Comparison of ENCODE assay signal across 12 mouse cellular contexts in genomic region chr12:108118902-108119531, GRCm38 (mm10).
DNase-seq lines count a peak whose midpoint lies in the region; ATAC-seq and TF ChIP-seq lines count a peak whose summit lies in the region.
"Had no signal": no experiment of that assay in that cellular context is flagged by ENCODE, and none has a peak within 500 bp of the region (broad histone marks: within the 10 kb centered on the region; RNA-seq: fewer than 3 reads in every experiment).

No protein-coding gene starts in this region.

- ATAC-seq in hindbrain, embryonic 11.5 days (ENCODE audit: low FRiP score) = peak; percentile 72
- ATAC-seq: liver, postnatal 0 days had no signal

- TF ChIP-seq CTCF in layer of hippocampus, adult 2 months (conservative IDR thresholded peaks at IDR 0.05) = peak; percentile 14; the same call in 1 of the 2 replicates

- peaks cover 5% of the 10 kb centered on the region for H3K4me1 ChIP-seq in hindbrain, embryonic 11.5 days (replicated peaks; ENCODE audit: control insufficient read depth, insufficient read depth, low read length)

- H3K4me3 ChIP-seq in layer of hippocampus, adult 2 months = peak overlapping the region; percentile 14; the same call in 1 of the 2 replicates
- no peak overlapping the region for H3K4me3 ChIP-seq in hindbrain, embryonic 11.5 days (ENCODE audit: low read depth, low read length)
- H3K4me3 ChIP-seq: gastrocnemius, adult 2 months had no signal

- WGBS in hindbrain, embryonic 11.5 days = 32% methylated on average over 19 of the region's 19 CpGs

- H3K36me3 ChIP-seq in hindbrain, embryonic 11.5 days (ENCODE audit: control insufficient read depth, insufficient read depth, low read length) = no peaks in the 10 kb centered on the region

- no peak overlapping the region for H3K4me2 ChIP-seq in hindbrain, embryonic 11.5 days (replicated peaks; ENCODE audit: low read depth, low read length)

- DNase-seq in layer of hippocampus, adult 2 months (ENCODE audit: low spot score in 2 of 2) = no peak
- DNase-seq in layer of hippocampus, adult 9-11 months = no peak
- peak; percentile 70 for DNase-seq in hindbrain, embryonic 11.5 days (ENCODE audit: low spot score)
- DNase-seq in lung, postnatal 36 days = peak; percentile 43
- DNase-seq in retina, embryonic 14.5 days (ENCODE audit: low spot score) = peak; percentile 16
- no peak for DNase-seq in gastrocnemius, postnatal 4 days (ENCODE audit: low spot score in 2 of 2)
- DNase-seq in frontal cortex, postnatal 36 days (ENCODE audit: low spot score in 2 of 2) = no peak
- no peak for DNase-seq in frontal cortex, postnatal 25 days (ENCODE audit: low spot score in 2 of 2)
- DNase-seq: cerebellum, postnatal 25 days; gastrocnemius, adult 2 months; liver, postnatal 0 days; right cerebral cortex, adult 18-20 months had no signal

- no peaks in the 10 kb centered on the region for H3K27me3 ChIP-seq in hindbrain, embryonic 11.5 days (ENCODE audit: control insufficient read depth, insufficient read depth, low read length)

- H3K9ac ChIP-seq in hindbrain, embryonic 11.5 days (ENCODE audit: low read depth, low read length) = no peak overlapping the region
- H3K9ac ChIP-seq: liver, postnatal 0 days had no signal

- no peaks in the 10 kb centered on the region for H3K9me3 ChIP-seq in hindbrain, embryonic 11.5 days (ENCODE audit: control insufficient read depth, low read length)

- H3K27ac ChIP-seq in layer of hippocampus, adult 2 months = peak overlapping the region; percentile 85
- peak overlapping the region; percentile 40 for H3K27ac ChIP-seq in hindbrain, embryonic 11.5 days (ENCODE audit: low read depth, low read length)
- H3K27ac ChIP-seq: gastrocnemius, adult 2 months had no signal

Comparison
In these comparisons a context has a peak if more than half of its experiments do, and no peak if none do; other contexts are left out.
1. DNase-seq: peak in hindbrain, embryonic 11.5 days (single experiment), lung, postnatal 36 days (single experiment) and retina, embryonic 14.5 days (single experiment); none in layer of hippocampus, adult 2 months (0 of 2), layer of hippocampus, adult 9-11 months (single experiment), gastrocnemius, postnatal 4 days (0 of 2), frontal cortex, postnatal 36 days (0 of 2) and frontal cortex, postnatal 25 days (0 of 2).